Mouse (Mus musculus) T-cell, adult 2 months (primary cell): ENCODE measurements around the gene Fam19a2.

Source experiments
- DNase-seq: peaks from one replicate; pipeline ENCODE4 v3.0.0; 2022; ENCODE audit warnings: low spot score

The Fam19a2 gene

GRCm38 (mm10) chr10:123570616-123571188, 306.9 kb downstream of the Fam19a2 start:
- DNase-seq: no peak

- no peak for DNase-seq
These were observed 308.7 kb downstream of the Fam19a2 start for GRCm38 (mm10) chr10:123572342-123573070.

- DNase-seq: no peak
These were observed 314.0 kb downstream of the Fam19a2 start for GRCm38 (mm10) chr10:123577823-123578222.

GRCm38 (mm10) chr10:123579012-123579411, 315.2 kb downstream of the Fam19a2 start:
- no peak for DNase-seq

GRCm38 (mm10) chr10:123595043-123595442, 331.2 kb downstream of the Fam19a2 start:
- DNase-seq: no peak

- no peak for DNase-seq
These were observed 333.3 kb downstream of the Fam19a2 start for GRCm38 (mm10) chr10:123597059-123597458.

GRCm38 (mm10) chr10:123605671-123606070, 341.9 kb downstream of the Fam19a2 start:
- DNase-seq: no peak

- DNase-seq: no peak
These were observed 362.9 kb downstream of the Fam19a2 start for GRCm38 (mm10) chr10:123626691-123627090.

- no peak for DNase-seq
These were observed 365.5 kb downstream of the Fam19a2 start for GRCm38 (mm10) chr10:123629248-123629744.

GRCm38 (mm10) chr10:123632029-123632428, 368.2 kb downstream of the Fam19a2 start:
- no peak for DNase-seq

GRCm38 (mm10) chr10:123636655-123637054, 372.9 kb downstream of the Fam19a2 start:
- no peak for DNase-seq

- DNase-seq: no peak
These were observed 373.7 kb downstream of the Fam19a2 start for GRCm38 (mm10) chr10:123637496-123637895.

GRCm38 (mm10) chr10:123645568-123645967, 381.8 kb downstream of the Fam19a2 start:
- no peak for DNase-seq

GRCm38 (mm10) chr10:123671208-123671607, 407.4 kb downstream of the Fam19a2 start:
- no peak for DNase-seq

GRCm38 (mm10) chr10:123678284-123678864, 414.6 kb downstream of the Fam19a2 start:
- DNase-seq: no peak

- DNase-seq: no peak
These were observed 419.0 kb downstream of the Fam19a2 start for GRCm38 (mm10) chr10:123682718-123683255.

- no peak for DNase-seq
These were observed 428.6 kb downstream of the Fam19a2 start for GRCm38 (mm10) chr10:123692186-123692925.

GRCm38 (mm10) chr10:123692926-123693224, 429.1 kb downstream of the Fam19a2 start:
- no peak for DNase-seq

GRCm38 (mm10) chr10:123702595-123702994, 438.8 kb downstream of the Fam19a2 start:
- DNase-seq: no peak

GRCm38 (mm10) chr10:123707026-123707425, 443.2 kb downstream of the Fam19a2 start:
- DNase-seq: no peak

- no peak for DNase-seq
These were observed 446.9 kb downstream of the Fam19a2 start for GRCm38 (mm10) chr10:123710738-123711137.

GRCm38 (mm10) chr10:123721952-123722460, 458.2 kb downstream of the Fam19a2 start:
- no peak for DNase-seq
